Mouse (Mus musculus) olfactory bulb, adult 2 months (tissue): ENCODE data around the gene Kctd2. TPM values are rescaled to one million over a fixed set of nuclear protein-coding genes. Genes with fewer than 3 reads are reported as not detected.

Source experiments
- H3K27ac ChIP-seq: fragments of 200-500 bp; 2 replicates; pipeline ENCODE4 v1.5.1; 2012; ENCODE audit warnings: low read depth, low read length; ENCODE audit not compliant: insufficient read depth
- H3K4me1 ChIP-seq: fragments of 200-500 bp; 2 replicates; pipeline ENCODE4 v1.6.1; 2012; ENCODE audit warnings: low read length; ENCODE audit not compliant: control insufficient read depth, insufficient read depth
- H3K4me3 ChIP-seq: fragments of 200-500 bp; 2 replicates; pipeline ENCODE4 v1.5.1; 2012; ENCODE audit warnings: mild to moderate bottlenecking, low read depth, low read length, moderate library complexity; ENCODE audit not compliant: insufficient read depth
- CTCF ChIP-seq: fragments of 200-500 bp; IDR thresholded peaks from 2 replicates; pipeline ENCODE4 v1.5.1; 2012; ENCODE audit warnings: low read depth, mild to moderate bottlenecking, low read length, moderate library complexity; ENCODE audit not compliant: insufficient read depth
- POLR2A ChIP-seq: fragments of 200-500 bp; IDR thresholded peaks from 2 replicates; pipeline ENCODE4 v1.6.1; 2012; ENCODE audit warnings: mild to moderate bottlenecking, low read depth, low read length, moderate library complexity; ENCODE audit not compliant: insufficient read depth
- WGBS: fragments of 180-500 bp; shearing (Covaris S2); methylation state at CpG from one replicate; pipeline ENCODE4 v1.1.7; 2018; 5-methylcytosine and 5-hydroxymethylcytosine counted together
- polyA plus RNA-seq: library from polyadenylated mRNA; stranded (reverse); fragments of >200 nt; gene quantifications from 2 replicates; pipeline ENCODE4 v1.2.4, GENCODE M21; 2012; ENCODE audit warnings: low replicate concordance; ENCODE audit not compliant: missing spikeins, insufficient read depth, insufficient read length

The Kctd2 gene
- polyA plus RNA-seq, 1 experiment: not detected

DNA sequence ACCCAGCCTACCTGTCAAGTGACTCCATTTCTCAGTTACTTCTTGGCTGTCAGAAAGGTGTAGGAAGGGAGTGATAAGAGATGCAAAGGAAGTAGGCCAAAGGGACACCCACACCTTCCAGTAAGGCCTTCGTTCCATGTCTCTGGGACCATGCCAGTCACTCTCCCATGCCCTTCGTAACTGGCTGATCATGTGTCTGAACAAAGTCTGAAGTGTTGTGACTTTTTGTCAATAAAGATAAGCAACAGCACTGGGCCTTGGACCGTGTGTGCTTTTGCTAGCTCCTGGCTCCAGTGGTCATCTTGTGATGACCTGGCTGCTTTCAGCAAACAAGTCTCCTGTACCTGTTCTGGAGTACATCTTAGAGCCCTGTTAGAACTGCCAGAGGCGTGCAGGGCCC, 12.9 kb downstream of the Kctd2 start:
- H3K4me3 ChIP-seq: no peak overlapping the region
- H3K27ac ChIP-seq: no peak overlapping the region
- WGBS: 86% methylated on average over 4 of the region's 4 CpGs
- TF ChIP-seq CTCF (no peak), POLR2A (no peak)
- H3K4me1 ChIP-seq: peaks cover 15% of the 10 kb centered on the region

DNA sequence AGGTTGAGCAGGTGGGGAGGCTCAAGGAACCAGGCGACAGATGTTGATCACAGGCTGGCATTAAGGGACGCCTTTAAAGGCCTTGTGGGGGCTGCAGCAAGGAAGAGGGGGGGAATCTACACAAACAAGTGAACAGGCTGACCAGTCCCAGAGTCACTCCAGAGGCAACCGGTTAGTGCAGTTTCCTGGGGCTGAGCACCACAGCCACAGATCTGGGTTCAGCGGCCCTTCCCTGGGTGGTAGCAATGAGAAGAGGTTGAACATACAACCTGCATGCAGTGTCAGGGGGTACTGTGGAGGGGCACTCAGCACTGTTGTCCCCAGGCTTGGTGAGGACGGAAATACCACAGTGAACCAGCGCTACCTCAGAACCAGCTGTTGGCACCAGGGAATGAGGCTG, 13.4 kb downstream of the Kctd2 start:
- 85% methylated on average over 6 of the region's 6 CpGs for WGBS
- peaks cover 13% of the 10 kb centered on the region for H3K4me1 ChIP-seq
- H3K27ac ChIP-seq: no peak overlapping the region
- no peak for TF ChIP-seq POLR2A
- no peak for TF ChIP-seq CTCF
- H3K4me3 ChIP-seq: no peak overlapping the region

DNA sequence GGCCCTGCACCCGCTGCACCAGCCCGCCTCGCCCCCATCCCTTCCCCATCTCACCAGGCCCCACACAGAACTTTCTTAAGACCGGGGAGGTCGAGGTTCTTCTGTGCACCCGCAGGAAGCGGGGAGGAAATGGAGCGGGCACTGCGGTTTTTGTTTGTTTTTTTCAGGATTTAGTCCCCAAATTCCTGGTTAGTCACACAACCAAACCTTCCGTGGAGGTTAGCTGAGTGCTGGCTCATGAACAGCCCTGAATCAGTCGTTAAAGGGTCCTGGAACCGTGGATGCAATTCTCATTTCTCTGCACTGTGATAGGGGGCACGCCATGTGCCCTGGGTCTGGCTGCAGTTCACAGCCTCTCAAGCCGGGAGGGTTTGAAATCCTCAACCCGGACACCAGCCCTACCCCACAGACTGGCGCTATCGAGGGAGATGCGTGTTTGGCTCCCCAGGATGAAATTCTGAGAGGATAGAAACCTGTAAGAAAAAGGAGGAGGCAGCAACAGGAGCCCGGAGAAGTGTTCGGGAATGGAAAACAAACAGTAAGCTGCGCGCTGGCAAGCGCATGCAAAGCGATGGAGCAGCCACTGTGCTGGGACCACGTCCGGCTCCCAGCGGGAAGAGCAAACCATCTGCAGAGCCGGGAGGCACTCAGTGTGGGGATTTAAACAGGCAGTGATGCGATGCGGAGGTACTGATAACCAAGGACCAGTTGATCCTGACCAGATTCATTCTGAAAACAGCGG, 15.8 kb downstream of the Kctd2 start:
- TF ChIP-seq POLR2A: no peak
- Histone ChIP-seq H3K4me1 (peaks cover 13% of the 10 kb centered on the region), H3K4me3 (peak overlapping the region; percentile 28), H3K27ac (no peak overlapping the region)
- WGBS: 7% methylated on average over 31 of the region's 31 CpGs

DNA sequence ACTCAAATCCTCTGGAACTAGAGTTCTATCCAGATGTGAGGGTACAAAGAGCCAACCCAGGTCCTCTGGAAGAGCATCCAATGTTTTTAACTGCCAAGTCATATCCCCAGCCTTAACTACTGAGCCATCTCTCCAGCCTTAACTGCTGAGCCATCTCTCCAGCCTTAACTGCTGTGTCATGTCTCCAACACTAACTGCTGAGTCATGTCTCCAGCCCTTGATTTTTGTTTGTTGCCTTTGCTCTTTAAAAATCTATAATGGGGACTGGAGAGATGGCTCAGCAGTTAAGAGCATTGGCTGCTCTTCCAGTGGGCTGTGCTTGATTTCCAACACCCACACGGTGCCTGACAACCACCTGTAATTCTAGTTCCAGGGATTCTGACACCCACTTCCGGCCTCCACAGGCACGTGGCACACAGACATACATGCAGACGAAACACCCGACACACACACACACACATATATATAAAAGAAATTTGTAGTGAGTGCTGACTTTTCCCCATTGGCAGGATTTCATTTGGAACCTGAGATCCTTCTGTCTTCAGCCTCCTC, 17.7 kb downstream of the Kctd2 start:
- no peak overlapping the region for H3K4me3 ChIP-seq
- WGBS: 44% methylated on average over 5 of the region's 5 CpGs
- peaks cover 13% of the 10 kb centered on the region for H3K4me1 ChIP-seq
- TF ChIP-seq CTCF (no peak), POLR2A (no peak)
- H3K27ac ChIP-seq: no peak overlapping the region

DNA sequence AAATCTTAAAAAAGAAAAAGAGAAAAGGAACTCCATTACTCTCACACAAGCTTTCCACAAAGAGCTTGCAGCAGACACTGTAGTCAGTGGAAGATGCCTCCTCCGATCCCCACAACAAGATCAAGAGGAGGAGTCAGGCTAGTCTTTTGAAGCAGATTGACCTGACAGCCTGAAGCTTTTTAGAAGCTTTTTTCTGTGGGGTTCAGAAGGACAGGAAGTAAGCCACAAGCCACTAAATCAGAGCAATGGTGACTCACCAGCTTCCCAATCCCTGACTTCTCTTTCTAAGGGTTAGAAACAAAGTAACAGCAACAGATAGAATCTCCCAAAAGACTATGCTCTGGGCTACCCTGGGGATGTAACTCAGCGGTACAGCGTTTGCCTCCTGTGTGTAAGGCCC, 19.4 kb downstream of the Kctd2 start:
- Histone ChIP-seq H3K4me1 (peaks cover 13% of the 10 kb centered on the region), H3K4me3 (no peak overlapping the region), H3K27ac (no peak overlapping the region)
- no peak for TF ChIP-seq POLR2A
- WGBS: 85% methylated on average over 3 of the region's 3 CpGs

DNA sequence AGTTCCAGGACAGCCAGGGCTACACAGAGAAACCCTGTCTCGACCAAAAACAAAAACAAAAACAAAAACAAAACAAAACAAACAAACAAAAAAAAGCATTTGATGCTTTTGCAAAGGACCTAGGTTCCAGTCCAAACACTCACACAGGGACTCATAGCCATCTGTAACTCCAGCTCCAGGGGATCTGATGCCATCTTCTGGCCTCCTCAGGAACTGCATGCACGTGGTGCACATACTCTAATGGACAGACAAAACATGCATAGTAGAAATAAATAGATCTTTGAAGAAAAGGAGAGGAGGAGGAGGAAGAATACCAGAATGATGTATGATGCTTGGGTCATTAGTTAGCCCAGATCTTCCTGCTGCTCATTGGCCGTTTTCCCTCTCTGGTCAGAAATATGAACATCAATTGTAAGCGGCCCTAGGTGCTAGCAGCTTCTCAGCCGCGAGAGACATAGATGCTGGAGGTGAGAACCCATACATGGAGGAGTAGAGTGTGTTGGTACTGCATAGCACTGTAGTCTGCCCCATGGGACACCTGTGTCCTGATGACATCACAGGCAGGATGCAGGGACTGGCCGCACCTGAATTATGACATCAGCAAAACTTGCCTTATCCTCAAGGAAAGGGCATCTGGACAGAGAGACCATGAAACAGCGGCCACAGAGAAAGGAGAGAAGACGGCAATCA, 20.1 kb downstream of the Kctd2 start, which contains the start of gene Trim80:
Gene Trim80, plus strand, starts transcription at position 640 of the 690 bp plus-strand sequence.
- peaks cover 13% of the 10 kb centered on the region for H3K4me1 ChIP-seq
- WGBS: 94% methylated on average over 9 of the region's 9 CpGs
- no peak within 1 kb of the TSS for H3K27ac ChIP-seq
- no peak within 1 kb of the TSS for H3K4me3 ChIP-seq
- TF ChIP-seq POLR2A (no peak), CTCF (no peak)

DNA sequence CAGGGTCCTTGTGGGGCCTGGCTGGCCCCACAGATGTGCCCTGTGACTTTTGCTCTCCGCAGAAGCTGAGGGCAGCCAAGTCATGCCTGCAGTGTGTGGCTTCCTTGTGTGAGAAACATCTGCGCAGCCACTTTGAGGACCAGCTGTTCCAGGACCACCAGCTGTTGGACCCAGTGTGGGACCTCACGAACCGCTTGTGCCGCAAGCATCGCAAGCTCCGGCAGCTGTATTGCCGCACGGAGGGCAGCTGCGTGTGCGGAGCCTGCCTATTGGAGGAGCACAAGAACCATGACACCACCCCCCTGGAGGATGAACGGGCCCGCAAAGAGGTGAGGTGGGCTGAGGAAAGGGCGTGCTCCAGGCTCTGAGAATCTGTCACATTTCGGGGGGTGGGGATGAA, 21.5 kb downstream of the Kctd2 start:
- H3K4me1 ChIP-seq: peaks cover 1% of the 10 kb centered on the region
- no peak for TF ChIP-seq CTCF
- TF ChIP-seq POLR2A: no peak
- H3K4me3 ChIP-seq: no peak overlapping the region
- WGBS: 63% methylated on average over 15 of the region's 15 CpGs
- H3K27ac ChIP-seq: no peak overlapping the region

DNA sequence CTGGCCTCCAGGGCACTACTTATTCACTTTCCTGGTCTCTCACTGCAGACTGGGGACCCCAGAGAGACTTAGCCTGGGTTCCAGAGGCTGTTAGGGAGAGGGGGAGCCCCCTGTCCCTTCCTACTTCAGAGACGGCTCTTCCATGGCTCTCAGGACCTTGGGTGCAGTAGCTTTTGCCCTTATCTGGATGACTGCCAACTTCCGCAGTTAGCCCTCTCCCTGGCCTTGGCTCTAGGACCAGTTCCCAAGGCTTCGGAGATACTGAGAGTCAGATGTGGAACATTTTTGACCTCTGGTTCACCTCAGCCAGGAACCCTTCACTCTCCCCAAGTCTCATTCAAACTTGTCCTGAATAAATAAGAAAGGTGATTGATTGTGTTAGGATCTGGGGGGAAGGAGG, 27.0 kb downstream of the Kctd2 start:
- no peak for TF ChIP-seq CTCF
- no peak for TF ChIP-seq POLR2A
- Histone ChIP-seq H3K4me3 (no peak overlapping the region), H3K4me1 (no peaks in the 10 kb centered on the region), H3K27ac (no peak overlapping the region)
- 76% methylated on average over 3 of the region's 3 CpGs for WGBS

DNA sequence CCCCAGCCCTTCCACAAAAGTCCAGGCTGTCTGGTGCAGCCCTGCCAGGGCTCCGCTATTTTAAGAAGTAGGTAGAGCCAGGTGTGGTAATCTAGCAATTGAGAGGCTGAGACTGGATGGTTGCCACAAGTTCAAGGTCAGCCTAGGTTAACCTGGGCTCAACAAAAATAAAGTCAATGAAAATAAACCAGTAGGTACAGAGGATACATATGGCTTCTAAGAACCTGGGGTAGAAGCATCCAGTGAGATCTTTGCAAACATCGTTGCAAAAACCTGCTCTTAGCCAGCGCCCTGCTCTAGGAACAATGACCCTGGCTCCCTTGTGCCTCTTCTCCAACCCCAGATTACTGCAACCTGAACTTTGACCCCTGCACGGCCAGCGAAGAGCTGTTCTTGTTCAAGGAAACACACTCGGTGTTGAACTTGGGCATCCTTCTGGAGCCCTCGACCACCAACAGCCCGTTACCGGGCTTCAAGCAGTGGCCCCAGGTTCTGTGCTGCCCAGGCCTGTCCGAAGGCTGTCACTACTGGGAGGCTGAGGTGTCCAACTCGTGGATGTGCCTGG, 27.5 kb downstream of the Kctd2 start:
- H3K4me1 ChIP-seq: no peaks in the 10 kb centered on the region
- no peak overlapping the region for H3K27ac ChIP-seq
- no peak for TF ChIP-seq POLR2A
- TF ChIP-seq CTCF: no peak
- no peak overlapping the region for H3K4me3 ChIP-seq
- 90% methylated on average over 11 of the region's 11 CpGs for WGBS
